Comparison of ENCODE assay signal across 8 mouse cellular contexts in the genomic region with DNA sequence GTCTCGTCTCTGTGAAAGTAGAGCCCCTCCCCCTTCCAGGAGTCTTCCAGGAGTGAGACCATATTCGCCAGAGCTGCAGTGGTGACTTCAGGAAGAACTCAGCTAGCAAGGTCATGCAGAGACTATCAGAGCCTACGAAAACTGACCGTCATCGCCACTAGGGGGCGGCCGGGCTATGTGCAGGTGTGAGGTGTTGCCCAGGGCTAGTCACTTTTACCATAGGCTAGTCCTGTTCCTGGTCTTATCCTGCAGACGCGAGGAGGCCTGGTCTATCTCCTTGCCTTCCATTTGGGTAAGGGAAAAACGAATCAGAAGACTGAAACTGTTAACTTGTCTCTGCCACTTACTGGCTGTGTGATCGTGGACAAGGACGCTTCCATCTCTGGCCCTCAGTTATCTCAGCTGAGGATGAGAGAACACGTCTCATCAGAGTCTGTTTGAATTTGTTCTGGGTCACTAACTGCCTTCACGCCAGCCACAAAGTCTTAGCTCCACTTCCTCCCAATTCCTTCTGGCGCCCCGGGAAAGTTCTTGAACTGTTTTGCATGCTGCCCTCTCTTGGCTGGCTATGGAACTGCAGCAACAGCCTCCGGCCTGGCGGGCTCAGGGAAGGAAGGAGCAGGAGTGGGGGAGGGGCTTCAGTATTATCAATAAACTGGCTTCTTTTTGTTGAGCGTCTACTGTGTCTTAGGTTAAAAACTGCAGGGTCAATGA. TPM values are rescaled to one million over a fixed set of nuclear protein-coding genes. Genes with fewer than 3 reads are reported as not detected.
DNase-seq lines count a peak whose midpoint lies in the region; ATAC-seq lines count a peak whose summit lies in the region.

No protein-coding gene starts in this region.

- ATAC-seq in cerebellum, adult (ENCODE audit: insufficient number of reproducible peaks, low FRiP score, low TSS enrichment), result peak; percentile 61; the same call in 1 of the 2 replicates
- peak; percentile 60 to 64 for ATAC-seq in hematopoietic stem cell, adult 5-6 weeks (replicated peaks in 1 of 2; ENCODE audit: insufficient read depth in 1 of 2, low FRiP score in 2 of 2, low TSS enrichment in 1 of 2, low read depth in 1 of 2, poor library complexity in 2 of 2, severe bottlenecking in 2 of 2)

- DNase-seq in MN1 (ENCODE audit: low spot score), result peak; percentile 88
- DNase-seq in forelimb bud, embryonic 11.5 days (ENCODE audit: low read depth, low spot score), result peak; percentile 88
- DNase-seq in layer of hippocampus, postnatal 10 days (ENCODE audit: low spot score in 2 of 2), result peak; percentile 86
- peak; percentile 95 for DNase-seq in lung, postnatal 10 days
- DNase-seq in right cerebral cortex, adult 18-20 months, result peak; percentile 68
- DNase-seq in urinary bladder, adult 2 months (ENCODE audit: low spot score), result peak; percentile 62

RNA-seq across cellular contexts. Expression of a gene that starts 53.5 kb away (rescaled TPM):
- total RNA-seq in hematopoietic stem cell, adult 5-6 weeks (2017), result 12.9 and 30.4 TPM in 2 replicates
- not detected for total RNA-seq in layer of hippocampus, postnatal 10 days (2021)
- polyA plus RNA-seq in urinary bladder, adult 2 months (2012; rRNA removed), result 0.21 and 0.60 TPM in 2 replicates

Comparison
In these comparisons a context has a peak if more than half of its experiments do, and no peak if none do; other contexts are left out.
1. Peak in every context shown above with its lines: DNase-seq and ATAC-seq.
2. RNA of a gene that starts 53.5 kb away (total RNA-seq): 12.9 to 30.4 TPM in hematopoietic stem cell, adult 5-6 weeks; not detected in layer of hippocampus, postnatal 10 days; every median in the first group is over 10 times any median in the second.